Mouse (Mus musculus): Measurements from ENCODE around the gene Nrxn1.
A peak's percentile ranks its signal among the peaks of the same experiment; 100 is the strongest.
"Not testable (repeated sequence)": the region's sequence is repeated elsewhere in the genome, so short reads cannot be mapped to it uniquely, and the experiment has no call there.

Gene Nrxn1

GRCm38 (mm10) chr17:90272225-90272624, 820.6 kb downstream of the Nrxn1 start:
- no peak for DNase-seq (ENCODE audit: low read depth, low spot score)

GRCm38 (mm10) chr17:90271165-90271564, 821.7 kb downstream of the Nrxn1 start:
- DNase-seq (ENCODE audit: low read depth, low spot score), result no peak

GRCm38 (mm10) chr17:90269143-90269542, 823.7 kb downstream of the Nrxn1 start:
- DNase-seq (ENCODE audit: low read depth, low spot score), result no peak

GRCm38 (mm10) chr17:90253451-90254131, 839.3 kb downstream of the Nrxn1 start:
- DNase-seq (ENCODE audit: low read depth, low spot score), result no peak

- DNase-seq (ENCODE audit: low read depth, low spot score), result no peak
Observed at GRCm38 (mm10) chr17:90252196-90252595, 840.7 kb downstream of the Nrxn1 start.

- no peak for DNase-seq (ENCODE audit: low read depth, low spot score)
Observed at GRCm38 (mm10) chr17:90247071-90247849, 845.6 kb downstream of the Nrxn1 start.

- no peak for DNase-seq (ENCODE audit: low read depth, low spot score)
Observed at GRCm38 (mm10) chr17:90244339-90244738, 848.5 kb downstream of the Nrxn1 start.

- no peak for DNase-seq (ENCODE audit: low read depth, low spot score)
Observed at GRCm38 (mm10) chr17:90238964-90239363, 853.9 kb downstream of the Nrxn1 start.

GRCm38 (mm10) chr17:90238517-90238916, 854.4 kb downstream of the Nrxn1 start:
- DNase-seq (ENCODE audit: low read depth, low spot score), result no peak

GRCm38 (mm10) chr17:90235674-90236073, 857.2 kb downstream of the Nrxn1 start:
- not testable (repeated sequence) for DNase-seq (ENCODE audit: low read depth, low spot score)

GRCm38 (mm10) chr17:90234806-90235205, 858.1 kb downstream of the Nrxn1 start:
- no peak for DNase-seq (ENCODE audit: low read depth, low spot score)

GRCm38 (mm10) chr17:90208547-90208946, 884.3 kb downstream of the Nrxn1 start:
- DNase-seq (ENCODE audit: low read depth, low spot score), result no peak

GRCm38 (mm10) chr17:90207617-90208016, 885.3 kb downstream of the Nrxn1 start:
- DNase-seq (ENCODE audit: low read depth, low spot score), result no peak

GRCm38 (mm10) chr17:90203993-90204392, 888.9 kb downstream of the Nrxn1 start:
- DNase-seq (ENCODE audit: low read depth, low spot score), result no peak

- DNase-seq (ENCODE audit: low read depth, low spot score), result no peak
Observed at GRCm38 (mm10) chr17:90202785-90203184, 890.1 kb downstream of the Nrxn1 start.

- DNase-seq (ENCODE audit: low read depth, low spot score), result no peak
Observed at GRCm38 (mm10) chr17:90196772-90197171, 896.1 kb downstream of the Nrxn1 start.

- peak; percentile 21 for DNase-seq (ENCODE audit: low read depth, low spot score)
Observed at GRCm38 (mm10) chr17:90141602-90142001, 951.3 kb downstream of the Nrxn1 start.

- DNase-seq (ENCODE audit: low read depth, low spot score), result peak; percentile 0
Observed at GRCm38 (mm10) chr17:90130836-90131235, 962.0 kb downstream of the Nrxn1 start.

GRCm38 (mm10) chr17:90129183-90129582, 963.7 kb downstream of the Nrxn1 start:
- no peak for DNase-seq (ENCODE audit: low read depth, low spot score)

GRCm38 (mm10) chr17:90127561-90127960, 965.3 kb downstream of the Nrxn1 start:
- no peak for DNase-seq (ENCODE audit: low read depth, low spot score)

- DNase-seq (ENCODE audit: low read depth, low spot score), result no peak
Observed at GRCm38 (mm10) chr17:90122796-90123481, 969.9 kb downstream of the Nrxn1 start.

GRCm38 (mm10) chr17:90116241-90116640, 976.6 kb downstream of the Nrxn1 start:
- DNase-seq (ENCODE audit: low read depth, low spot score), result no peak
